Mouse (Mus musculus) MEL (cell line): ENCODE data around the gene Etv4.

ENCODE experiments used
- MAX ChIP-seq: IDR thresholded peaks from 2 replicates; pipeline ENCODE4 v1.6.1; 2011; ENCODE audit warnings: low read length, improper control_type of control experiment
- POLR2A ChIP-seq, 2 experiments: IDR thresholded peaks; 2 replicates each; pipeline ENCODE4 v1.6.1; 2011 to 2012; ENCODE audit warnings: low read length in 2 of 2, mild to moderate bottlenecking in 2 of 2, control low read depth in 1 of 2, improper control_type of control experiment in 1 of 2, low read depth in 1 of 2, moderate library complexity in 1 of 2; ENCODE audit not compliant: control insufficient read depth in 1 of 2, insufficient read depth in 1 of 2, poor library complexity in 1 of 2
- TCF12 ChIP-seq: IDR thresholded peaks from 2 replicates; pipeline ENCODE4 v1.6.1; 2014; ENCODE audit warnings: low read depth, mild to moderate bottlenecking, inconsistent platforms, low read length, improper control_type of control experiment, moderate library complexity
- USF1 ChIP-seq: IDR thresholded peaks from 2 replicates; pipeline ENCODE4 v1.6.1; 2014; ENCODE audit warnings: low read depth, mild to moderate bottlenecking, inconsistent platforms, low read length, improper control_type of control experiment, moderate library complexity

GRCm38 (mm10) chr11:101772449-101772848 is 12.7 kb downstream of the Etv4 start:
- no peak for TF ChIP-seq TCF12
- no peak for TF ChIP-seq USF1
- no peak for TF ChIP-seq POLR2A (IDR thresholded peaks at IDR 0.05; ENCODE audit: control insufficient read depth in 1 of 2, insufficient read depth in 1 of 2, low read depth in 1 of 2, low read length in 2 of 2, poor library complexity in 1 of 2)
- no peak for TF ChIP-seq MAX
